Mouse (Mus musculus): ENCODE data around the gene Kif6.

The Kif6 gene

DNA sequence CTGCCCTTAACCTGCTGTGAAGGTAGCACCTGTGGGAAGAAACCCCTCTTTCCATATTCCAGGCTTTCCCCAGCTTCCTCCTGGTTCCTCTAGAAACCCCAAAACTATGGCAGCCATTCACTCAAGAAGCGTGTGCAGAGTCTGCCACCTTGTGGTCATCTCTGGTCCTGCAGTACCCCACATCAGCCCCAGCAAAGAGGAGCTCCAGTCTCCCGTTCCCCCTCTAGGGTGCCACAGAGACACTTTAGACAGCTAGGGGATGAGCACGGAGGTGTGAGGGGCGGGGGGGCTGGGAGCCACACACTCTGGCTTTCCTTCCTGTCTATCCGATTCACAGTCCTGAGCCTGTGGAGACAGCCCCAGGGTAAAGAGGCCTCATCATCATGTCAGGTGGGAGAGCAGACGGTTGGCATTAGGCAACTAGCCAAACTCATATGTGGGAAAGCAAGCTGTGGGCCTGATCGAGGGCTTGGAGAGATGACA is 284.0 kb downstream of the Kif6 start:
- peak; percentile 33 for DNase-seq (ENCODE audit: low read depth)

- no peak for DNase-seq (ENCODE audit: low read depth)
These were observed 287.7 kb downstream of the Kif6 start for GRCm38 (mm10) chr17:49902613-49903012.

- DNase-seq (ENCODE audit: low read depth): no peak
These were observed 308.5 kb downstream of the Kif6 start for GRCm38 (mm10) chr17:49923429-49923828.

DNA sequence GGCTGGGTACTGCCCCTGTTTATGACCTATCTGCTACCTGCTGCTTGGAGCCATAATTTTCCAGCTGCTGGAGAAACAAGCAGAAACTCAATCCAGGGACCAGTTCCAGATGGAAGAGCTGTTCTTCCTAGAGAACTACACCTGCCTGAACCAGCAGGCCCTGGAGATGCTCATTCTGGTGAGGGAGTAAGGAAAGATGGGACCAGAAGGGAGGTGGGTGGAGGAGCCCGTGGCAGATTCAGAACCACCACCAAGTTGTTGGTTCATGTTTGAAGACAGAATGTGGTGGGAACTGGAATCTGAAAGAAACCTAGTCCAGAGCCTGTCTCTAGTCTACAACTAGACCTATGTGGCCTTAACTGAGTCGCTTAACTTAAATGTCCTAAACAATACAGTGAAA is 312.7 kb downstream of the Kif6 start:
- DNase-seq (ENCODE audit: low read depth): no peak

- DNase-seq (ENCODE audit: low read depth): no peak
These were observed 318.9 kb downstream of the Kif6 start for GRCm38 (mm10) chr17:49933806-49934205.

DNA sequence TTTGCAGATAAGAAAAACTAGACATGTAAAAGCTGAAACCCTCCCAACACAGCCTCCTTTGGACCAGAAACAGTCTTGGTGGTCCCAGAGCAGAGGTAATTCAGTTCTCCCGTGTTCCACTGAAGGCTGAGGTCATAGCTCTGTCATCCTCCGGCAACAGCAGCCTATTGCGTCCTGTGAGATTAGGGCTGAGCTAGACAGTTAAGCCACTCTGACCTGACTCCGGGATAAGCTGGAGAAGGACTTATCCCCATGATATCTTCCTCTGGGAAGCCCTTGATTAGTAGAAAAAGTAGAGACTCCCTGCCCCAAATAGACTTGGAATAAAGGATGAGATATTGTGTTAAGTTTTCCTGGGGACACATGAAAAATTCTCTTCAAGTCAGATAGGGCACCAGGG is 319.6 kb downstream of the Kif6 start:
- no peak for DNase-seq (ENCODE audit: low read depth)

DNA sequence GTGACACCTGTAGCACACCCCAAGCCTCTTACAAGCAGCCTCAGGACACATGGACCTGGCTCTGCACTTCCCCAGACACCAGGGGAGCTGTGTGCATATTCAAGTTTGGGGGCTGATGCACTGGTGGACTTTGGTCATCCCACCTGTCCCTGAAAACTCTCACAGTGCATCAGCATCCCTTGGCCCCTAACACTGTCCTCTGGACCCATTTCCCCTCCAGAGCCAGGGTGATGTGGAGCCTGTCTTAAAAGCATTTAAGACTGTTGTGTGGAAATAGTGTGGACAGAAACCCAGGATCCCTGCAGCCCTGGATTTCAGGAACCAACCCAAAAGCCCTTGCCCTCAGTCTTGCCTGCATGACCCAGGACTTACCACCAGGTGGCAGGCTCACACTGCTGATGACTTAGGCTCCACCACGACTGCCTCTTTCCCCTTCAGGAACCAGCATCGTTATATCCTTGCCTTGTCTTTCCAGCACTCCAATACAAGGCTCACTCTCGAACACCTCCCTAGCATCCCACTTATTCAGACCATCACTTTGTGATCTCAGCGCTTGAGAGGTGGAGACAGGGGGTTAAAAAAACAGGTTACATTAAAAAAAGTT is 320.8 kb downstream of the Kif6 start:
- DNase-seq (ENCODE audit: low read depth): peak; percentile 32

DNA sequence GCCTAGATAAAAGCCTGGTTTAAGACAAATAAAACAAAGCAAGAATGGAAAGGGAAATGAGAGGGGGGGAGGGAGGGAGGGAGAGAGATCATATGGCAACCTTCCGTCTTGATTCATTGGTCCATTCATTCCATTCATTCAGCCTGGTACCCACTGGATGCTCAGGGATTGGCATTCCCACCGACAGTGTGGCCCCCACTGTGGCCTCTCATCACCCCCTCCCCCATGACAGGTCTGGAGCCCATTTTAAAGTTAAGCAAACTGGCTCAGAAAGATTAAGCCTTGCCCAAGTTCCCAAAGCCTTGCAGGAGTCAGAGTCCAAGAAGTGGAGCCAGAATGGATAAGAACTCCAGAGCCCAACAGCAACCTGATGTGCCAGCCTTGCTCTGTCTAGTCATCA is 321.3 kb downstream of the Kif6 start:
- DNase-seq (ENCODE audit: low read depth): no peak

DNA sequence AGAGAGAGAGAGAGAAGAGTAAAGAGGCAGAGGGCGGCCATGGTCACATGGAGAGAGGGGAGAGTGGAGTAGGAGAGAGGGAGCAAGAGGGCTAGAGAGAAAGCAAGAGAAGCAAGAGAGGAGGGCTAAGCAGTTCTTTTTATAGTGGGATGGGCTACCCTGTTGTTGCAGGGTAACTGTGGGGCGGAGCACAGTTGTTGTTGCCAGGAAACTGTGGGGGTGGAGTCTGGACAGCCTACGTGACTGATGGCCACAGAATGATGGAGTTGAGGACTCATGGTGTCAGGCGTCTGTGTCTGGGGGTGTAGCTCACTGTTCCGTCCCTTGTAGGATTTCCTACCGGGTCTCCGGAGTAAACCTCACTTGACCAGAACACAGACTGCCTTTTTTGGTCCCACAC is 324.2 kb downstream of the Kif6 start:
- DNase-seq (ENCODE audit: low read depth): no peak

DNA sequence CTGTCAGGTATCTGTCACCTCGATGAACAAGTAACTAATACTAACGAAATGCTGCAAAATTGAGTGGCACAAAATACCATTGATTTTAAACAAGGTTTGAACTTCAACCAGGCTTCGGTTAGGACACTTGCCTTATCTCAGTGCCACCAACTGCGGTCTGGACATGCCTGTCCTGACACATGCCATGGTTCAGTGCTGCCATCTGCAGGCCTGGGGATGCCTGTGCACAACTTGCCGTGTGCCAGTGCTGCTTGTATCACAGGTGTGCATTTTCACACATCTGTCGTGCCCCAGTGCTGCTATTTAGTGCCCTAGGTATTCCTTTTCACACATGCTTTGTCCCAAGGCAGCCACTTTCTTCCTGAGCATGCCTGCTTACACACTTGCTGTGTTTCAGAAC is 327.7 kb downstream of the Kif6 start:
- DNase-seq (ENCODE audit: low read depth): peak; percentile 27

- peak; percentile 75 for DNase-seq (ENCODE audit: low read depth)
These were observed 336.5 kb downstream of the Kif6 start for GRCm38 (mm10) chr17:49951491-49951855.

DNA sequence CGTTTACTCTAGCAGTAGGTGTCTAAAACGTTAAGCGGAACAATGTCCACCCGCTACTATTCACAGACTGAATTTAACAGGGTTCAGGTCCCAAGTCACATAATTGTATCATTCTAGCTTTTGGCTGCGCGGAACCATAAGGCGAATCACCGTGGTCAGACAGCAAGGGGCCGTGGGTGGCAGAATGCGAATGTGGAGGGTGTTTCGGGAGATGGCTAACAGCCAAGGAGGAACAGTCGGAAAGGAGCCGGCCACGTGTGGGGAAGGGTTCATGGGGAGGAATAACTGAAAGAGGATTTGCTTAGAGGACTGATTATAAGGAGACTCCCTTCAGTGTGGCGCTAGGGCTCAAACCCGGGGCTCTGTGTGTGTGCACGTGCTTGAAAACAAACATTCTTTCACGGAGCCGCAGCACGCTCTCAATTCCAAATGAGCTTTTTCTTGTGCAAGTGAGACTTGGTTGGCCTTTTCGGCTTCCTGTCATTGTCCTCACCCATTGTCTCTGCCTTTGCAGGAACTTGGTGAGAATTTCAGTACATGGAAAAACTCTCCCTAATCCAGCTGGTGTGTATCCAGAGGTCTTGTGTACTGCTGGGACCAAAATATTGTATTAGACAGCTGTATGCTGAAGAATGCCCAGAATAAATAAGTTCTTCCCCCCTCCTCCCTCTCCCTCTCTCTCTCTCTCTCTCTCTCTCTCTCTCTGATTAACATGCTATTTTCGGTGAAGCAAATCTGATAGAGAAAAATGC is 337.1 kb downstream of the Kif6 start:
- no peak for DNase-seq (ENCODE audit: low read depth)

DNA sequence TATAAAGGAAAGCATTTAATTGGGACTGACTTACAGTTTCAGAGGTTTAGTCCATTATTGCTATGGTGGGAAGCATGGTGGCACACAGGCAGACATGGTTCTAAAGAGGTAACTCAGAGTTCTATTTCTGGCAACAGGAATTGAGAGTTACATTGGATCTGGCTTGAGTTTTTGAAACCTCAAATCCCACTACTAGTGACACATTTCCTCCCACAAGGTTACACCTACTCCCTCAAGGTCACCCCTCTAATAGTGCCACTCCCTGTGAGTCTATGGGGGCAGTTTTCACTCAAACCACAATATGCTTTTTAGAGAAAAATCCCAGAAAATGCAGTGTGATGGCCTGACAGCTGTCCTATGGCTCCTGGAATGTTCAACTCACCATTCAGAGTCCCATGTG is 344.1 kb downstream of the Kif6 start:
- DNase-seq (ENCODE audit: low read depth): no peak
